Mouse (Mus musculus) lung, adult 2 months (tissue): ENCODE measurements around the gene Setd3.

Source experiments
- CTCF ChIP-seq: fragments of 200-500 bp; IDR thresholded peaks from 2 replicates; pipeline ENCODE4 v1.5.1; 2011; ENCODE audit warnings: mild to moderate bottlenecking, low read length, control low read depth; ENCODE audit not compliant: insufficient read depth
- POLR2A ChIP-seq: fragments of 200-500 bp; IDR thresholded peaks from 2 replicates; pipeline ENCODE4 v1.6.1; 2011; ENCODE audit warnings: low read depth, mild to moderate bottlenecking, control low read depth, low read length, borderline replicate concordance; ENCODE audit errors: extremely low read depth

GRCm38 (mm10) chr12:108200094-108200493, 21.0 kb upstream of the Setd3 start:
- TF ChIP-seq CTCF (no peak), POLR2A (no peak)
